Mouse (Mus musculus): ENCODE data around the gene H3f3a.

- no peak for TF ChIP-seq CTCF (IDR thresholded peaks at IDR 0.05; ENCODE audit: low read depth)
- TF ChIP-seq EP300 (IDR thresholded peaks at IDR 0.05; ENCODE audit: low read depth), result no peak
These were observed 32.5 kb downstream of the H3f3a start for GRCm38 (mm10) chr1:180781250-180781649.
